Mouse (Mus musculus) frontal cortex, adult (tissue): ENCODE data around the gene Alox5.
"Not testable (repeated sequence)": the region's sequence is repeated elsewhere in the genome, so short reads cannot be mapped to it uniquely, and the experiment has no call there.

Experiments
- ATAC-seq: cut with Nextera tagmentation; 2 replicates; pipeline ENCODE4 v1.9.2; 2017; ENCODE audit warnings: mild to moderate bottlenecking, moderate library complexity, mixed read lengths; ENCODE audit not compliant: low TSS enrichment

Gene Alox5

GRCm38 (mm10) chr6:116460544-116461283 is at the start of gene Alox5:
Gene Alox5 (minus strand): TSS chr6:116461178.
- no peak for ATAC-seq

GRCm38 (mm10) chr6:116506302-116507003 is 45.5 kb upstream of the Alox5 start, which contains the start of gene Olfr212:
Gene Olfr212 (plus strand): TSS chr6:116506516.
- ATAC-seq: not testable (repeated sequence)

DNA sequence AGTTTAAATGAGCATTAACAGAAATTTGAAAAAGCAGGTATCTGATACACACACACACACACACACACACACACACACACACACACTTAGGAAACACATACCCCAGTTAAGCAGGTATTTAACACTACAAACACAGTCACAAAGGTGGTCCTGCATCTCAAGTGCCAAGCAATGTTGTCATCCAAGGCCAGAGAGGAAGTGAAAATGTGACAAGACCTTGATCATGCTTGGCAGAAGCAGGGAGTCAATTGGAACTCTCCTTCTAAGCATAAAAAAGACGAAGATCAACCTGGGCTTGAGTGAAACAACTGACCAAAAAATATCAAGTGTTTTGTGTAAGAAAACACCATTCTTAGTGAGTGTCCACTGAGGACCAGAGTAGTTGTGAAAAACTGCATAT is 35.0 kb upstream of the Alox5 start:
- ATAC-seq: no peak

DNA sequence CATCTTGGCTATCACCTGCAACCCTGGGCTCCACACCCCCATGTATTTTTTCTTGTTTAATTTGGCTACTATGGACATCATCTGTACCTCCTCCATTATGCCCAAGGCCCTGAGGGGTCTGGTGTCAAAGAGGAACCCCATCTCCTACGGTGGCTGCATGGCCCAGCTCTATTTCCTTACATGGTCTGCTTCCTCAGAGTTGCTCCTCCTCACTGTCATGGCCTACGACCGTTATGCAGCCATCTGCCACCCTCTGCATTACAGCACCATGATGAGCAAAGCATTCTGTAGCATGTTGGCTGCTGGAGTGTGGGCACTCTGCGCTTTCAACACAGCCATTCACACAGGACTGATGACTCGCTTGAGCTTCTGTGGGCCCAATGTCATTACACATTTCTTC is 32.8 kb upstream of the Alox5 start:
- ATAC-seq: no peak

DNA sequence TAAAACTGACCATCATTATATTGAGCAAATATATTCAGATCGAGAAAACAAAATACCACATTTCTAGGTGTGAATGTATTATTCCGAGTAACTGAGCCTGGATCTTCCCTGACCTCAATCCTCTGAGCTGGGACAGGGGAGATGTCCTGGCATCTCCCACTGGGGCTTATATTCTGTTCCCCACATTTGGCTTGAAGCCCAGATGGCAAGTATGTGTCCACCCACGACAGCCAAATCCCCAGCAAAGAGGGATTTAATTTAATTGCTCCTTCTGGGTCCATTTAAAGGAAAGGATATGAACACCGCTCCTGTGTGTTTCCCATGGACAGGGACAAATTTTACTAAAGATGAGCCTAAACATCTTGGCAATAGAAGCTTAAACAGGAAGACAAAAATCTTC is 27.8 kb upstream of the Alox5 start, which contains the start of gene Olfr211:
TSS of gene Olfr211 (plus strand) at position 301 of the 400 bp plus-strand sequence.
- no peak for ATAC-seq

GRCm38 (mm10) chr6:116486833-116487232 is 25.9 kb upstream of the Alox5 start:
- ATAC-seq: no peak

DNA sequence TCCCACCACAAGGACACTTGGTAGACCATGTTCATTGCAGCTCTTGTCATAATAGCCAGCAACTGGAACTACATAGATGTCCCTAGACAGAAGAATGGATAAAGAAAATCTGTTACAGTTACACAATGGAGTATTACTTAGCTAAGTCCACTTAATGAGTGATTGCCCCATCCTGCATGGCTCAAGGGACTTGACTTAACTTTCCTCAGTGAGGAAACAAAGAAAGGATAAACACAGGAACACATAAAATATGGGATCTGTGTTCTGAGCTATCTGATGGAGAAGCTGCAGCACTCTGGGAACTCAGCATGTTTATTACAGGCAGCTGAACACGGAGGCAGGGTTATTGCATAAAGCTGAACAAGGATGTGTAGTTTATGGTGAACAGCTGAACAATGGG is 24.1 kb upstream of the Alox5 start:
- no peak for ATAC-seq

GRCm38 (mm10) chr6:116468081-116468480 is 7.1 kb upstream of the Alox5 start:
- no peak for ATAC-seq

DNA sequence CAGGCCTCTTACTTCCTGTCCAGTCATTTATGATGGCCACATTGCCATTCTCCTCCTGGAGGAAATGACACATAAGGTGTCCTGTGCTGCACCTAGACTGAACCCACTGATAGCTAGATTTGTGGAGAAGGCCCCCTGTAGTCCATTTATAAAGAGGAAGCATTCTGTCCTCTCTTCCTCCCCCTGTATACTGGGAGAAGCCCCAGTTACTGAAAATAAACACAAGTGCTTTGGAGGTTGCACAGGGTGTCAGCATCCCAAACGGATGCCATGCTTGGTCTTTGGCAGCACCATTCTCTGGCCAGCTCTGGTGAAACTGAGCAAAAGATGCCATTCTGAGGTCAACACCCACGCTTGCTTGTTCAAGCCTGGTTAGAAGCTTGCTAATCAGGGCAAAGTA is 1.7 kb downstream of the Alox5 start:
- ATAC-seq: no peak

DNA sequence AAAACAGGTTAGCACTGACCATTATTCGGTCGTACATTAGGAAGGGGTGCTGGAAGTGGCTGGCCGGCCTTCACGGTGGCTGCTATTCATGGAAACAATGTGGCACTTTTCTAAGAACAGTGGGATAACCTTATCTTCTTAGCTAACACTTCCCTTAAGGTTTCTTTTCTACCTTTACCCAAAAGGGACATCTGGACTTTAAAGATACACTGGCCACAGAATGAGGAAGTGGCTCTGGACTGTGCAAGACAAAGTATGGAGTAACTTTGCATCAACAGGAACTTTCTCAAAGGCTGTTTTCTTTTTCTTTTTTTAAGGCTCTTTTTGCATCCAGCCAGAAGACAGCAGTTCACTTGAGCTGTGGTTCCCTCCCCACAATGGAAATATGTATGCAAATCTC is 2.2 kb downstream of the Alox5 start:
- no peak for ATAC-seq

DNA sequence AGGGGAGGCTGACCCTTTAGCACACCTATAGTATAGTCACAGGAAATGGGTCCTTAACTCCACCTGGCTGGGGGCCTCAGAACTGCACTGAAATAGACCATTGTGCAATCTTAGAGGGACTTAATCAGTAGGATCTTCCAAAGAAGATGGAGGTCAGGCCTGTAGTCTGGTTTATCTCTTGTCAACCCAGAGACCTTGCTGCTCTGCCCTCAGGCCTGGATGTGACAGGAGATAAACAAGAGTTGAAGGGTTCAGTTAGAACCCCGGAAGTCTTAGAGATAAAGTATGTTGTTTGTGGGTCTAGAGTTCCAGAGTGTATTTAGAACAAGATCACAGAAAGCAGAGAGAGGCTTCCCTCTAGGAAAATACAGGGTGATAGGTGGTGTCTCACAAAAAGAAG is 4.5 kb downstream of the Alox5 start:
- no peak for ATAC-seq

GRCm38 (mm10) chr6:116455781-116456180 is 5.2 kb downstream of the Alox5 start:
- no peak for ATAC-seq

GRCm38 (mm10) chr6:116440849-116441248 is 20.1 kb downstream of the Alox5 start:
- ATAC-seq: no peak

DNA sequence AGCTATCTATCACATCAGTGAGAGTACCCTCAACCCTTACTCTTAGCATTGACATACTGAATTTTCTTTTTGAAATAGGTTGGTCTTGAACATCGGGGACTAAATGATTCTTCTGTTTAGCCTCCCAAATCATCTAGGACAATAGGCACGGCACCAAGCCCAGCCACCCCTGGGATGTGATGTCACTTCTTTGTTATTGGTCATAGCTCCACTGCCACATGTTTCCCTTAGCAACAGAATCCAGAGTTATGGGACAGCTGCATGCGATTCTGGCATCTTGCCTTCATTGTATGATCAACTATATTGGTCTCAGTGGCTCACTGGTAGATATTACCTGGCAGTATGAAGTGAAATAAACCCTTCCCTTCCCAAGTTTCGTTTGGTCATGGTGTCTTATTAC is 20.5 kb downstream of the Alox5 start:
- ATAC-seq: no peak

DNA sequence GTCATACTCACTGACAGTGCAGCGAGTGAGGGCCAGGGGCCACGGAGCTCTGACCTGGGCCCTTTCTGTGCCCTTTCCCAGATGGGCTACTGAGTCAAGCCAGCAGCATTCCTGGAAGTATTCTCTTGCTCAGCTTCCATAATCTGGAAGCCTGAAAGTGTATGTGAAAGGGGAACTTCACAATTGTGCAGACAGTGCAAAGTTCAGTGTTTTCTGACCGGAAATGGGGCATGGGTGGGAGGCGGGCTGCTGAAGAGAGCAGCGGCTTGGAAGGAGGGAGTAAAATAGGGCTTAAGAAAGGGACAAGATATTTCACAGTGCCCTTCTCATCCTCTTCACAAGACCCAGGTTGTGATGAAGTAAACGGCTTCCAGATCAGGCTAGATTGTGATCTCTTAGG is 21.4 kb downstream of the Alox5 start:
- no peak for ATAC-seq

GRCm38 (mm10) chr6:116438864-116439263 is 22.1 kb downstream of the Alox5 start:
- no peak for ATAC-seq

- no peak for ATAC-seq
These were observed 32.7 kb downstream of the Alox5 start for GRCm38 (mm10) chr6:116428282-116428681.

GRCm38 (mm10) chr6:116427552-116427951 is 33.4 kb downstream of the Alox5 start:
- ATAC-seq: no peak

DNA sequence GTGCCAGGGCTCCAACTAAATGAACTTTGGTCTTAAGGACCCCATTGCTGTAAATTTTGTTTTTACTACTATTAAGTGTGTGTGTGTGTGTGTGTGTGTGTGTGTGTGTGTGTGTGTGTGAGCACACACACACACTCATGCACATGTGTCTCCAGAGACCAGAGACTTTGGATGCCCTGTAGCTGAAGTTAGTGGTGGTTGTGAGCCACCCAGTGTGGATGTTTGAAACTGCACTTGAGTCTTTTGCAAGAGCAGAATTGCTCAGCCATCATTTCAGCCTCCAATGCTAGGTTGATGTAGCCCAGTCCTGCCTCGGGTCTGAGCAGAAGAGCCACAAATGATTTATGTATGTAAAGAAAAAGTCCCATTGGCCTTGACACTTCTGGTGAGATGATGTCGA is 37.3 kb downstream of the Alox5 start:
- peak; percentile 91 for ATAC-seq

DNA sequence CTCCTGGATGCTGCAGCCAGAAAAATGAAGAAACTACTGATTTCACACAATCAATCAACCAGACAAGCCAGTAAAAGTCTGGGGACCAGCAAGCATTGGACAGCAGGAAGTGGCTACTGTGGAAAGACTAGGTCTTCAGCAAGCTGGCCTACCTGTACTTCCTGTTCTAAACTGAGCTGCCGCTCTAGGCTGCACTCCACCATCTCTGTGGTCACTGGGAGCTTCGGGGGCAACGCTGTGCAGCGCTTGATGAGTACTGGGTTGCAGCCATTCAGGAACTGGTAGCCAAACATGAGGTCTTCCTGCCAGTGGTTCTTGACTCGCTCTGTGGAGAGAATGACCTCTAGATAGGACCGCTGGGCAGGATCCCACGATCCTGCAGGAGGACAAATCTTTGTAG is 38.0 kb downstream of the Alox5 start:
- ATAC-seq: no peak

DNA sequence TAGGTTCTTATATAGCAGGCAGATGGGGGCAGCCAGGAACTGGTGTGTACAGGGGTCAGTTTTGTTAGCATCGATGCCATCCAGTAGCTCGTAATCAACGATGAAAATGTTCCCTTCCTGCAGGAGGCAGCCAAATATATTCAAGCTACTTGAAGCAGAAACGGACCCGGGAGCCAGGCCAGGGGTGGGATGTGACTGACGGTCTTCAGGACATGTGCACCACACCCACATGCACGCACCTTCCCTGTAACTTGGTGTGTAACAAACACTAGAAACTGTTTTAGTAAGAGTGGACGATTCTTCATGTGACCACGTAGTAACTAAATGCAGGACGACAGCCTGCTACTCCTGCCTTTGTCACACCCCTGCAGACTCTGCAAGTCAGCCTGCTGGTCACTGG is 40.7 kb downstream of the Alox5 start:
- ATAC-seq: peak; percentile 20; the same call in 1 of the 2 replicates

DNA sequence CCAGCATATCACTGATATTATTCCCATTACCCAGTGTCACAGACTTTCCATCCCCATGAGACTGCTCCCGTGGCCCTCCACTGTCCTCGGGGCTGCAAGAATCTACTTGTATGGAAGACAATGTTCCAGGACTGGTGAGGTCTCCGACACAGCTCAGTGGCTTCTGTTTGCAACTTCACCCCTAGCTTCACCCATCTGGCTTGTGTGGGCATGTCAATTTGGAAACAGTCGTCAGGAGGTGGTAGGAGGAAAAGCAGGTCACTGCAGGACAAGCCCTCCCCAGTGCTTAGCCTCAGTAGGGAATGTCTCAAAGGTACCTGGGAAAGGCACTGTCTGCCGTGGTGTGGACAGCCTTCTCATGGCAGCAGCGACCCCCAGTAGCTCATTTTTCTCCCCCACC is 41.3 kb downstream of the Alox5 start:
- ATAC-seq: no peak

DNA sequence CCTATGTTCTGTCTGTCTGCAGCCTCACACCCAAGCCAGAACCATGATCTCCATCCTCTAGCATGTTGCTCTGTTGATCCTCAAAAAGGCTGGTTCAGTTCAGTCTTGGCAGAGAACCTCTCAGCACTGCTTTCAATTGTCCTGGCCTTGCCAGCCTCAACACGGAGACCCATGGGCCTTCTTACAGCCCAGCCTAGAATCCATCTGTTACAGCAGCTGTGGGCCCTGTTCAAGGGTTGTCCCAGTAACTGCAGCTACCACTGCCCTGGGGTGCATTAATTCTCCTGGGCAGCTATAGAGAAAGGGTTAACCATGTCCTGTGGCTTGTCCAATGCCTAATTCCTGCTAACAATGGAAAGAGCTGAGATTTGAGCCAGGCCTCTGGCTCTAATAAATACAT is 42.5 kb downstream of the Alox5 start:
- ATAC-seq: no peak
